Mouse (Mus musculus): ENCODE results near the gene Dnajb13. TPM values are rescaled to one million over a fixed set of nuclear protein-coding genes. Genes with fewer than 3 reads are reported as not detected.
A peak's percentile ranks its signal among the peaks of the same experiment; 100 is the strongest.

Dnajb13 gene
- polyA plus RNA-seq, 1 experiment from 2014 or later = 0.74 TPM

DNA sequence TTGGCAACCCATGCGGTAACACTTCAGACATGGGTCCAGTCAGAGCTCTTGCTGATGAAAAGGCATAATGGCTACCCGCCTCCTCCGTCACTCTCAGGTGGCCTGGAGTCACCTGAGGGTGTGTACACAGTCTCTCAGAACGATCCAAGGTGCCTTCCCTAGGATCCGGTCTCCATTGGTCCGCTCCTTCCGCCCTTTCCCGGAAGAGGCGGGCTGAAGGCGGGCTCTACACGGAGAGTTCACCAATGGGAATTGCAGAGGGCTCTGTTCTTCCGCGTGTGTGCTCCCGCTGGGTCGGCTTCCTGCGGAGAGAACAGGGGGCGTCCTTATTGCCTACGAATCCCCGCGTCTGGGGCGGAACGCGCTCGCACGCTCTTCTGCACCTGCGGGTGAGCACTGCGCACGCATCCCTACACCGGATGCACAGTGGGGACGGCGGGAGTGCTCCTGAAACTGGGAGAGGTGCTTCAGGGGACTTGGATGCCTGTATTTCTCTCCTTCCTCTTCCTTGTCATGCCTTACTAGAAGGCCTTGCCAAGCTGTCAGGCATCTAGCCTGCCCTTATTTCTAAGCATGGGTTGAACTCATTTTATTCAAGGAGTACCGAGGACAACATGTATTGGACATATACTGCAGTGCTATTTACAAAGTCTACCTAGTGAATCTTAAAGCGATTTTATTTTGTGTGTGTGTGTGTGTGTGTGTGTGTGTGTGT is 22.2 kb upstream of the Dnajb13 start, which contains the start of gene Coa4:
Gene Coa4 (plus strand): TSS at position 268 of the 715 bp plus-strand sequence.
- peaks cover 18% of the 10 kb centered on the region for H3K36me3 ChIP-seq
- ATAC-seq (ENCODE audit: insufficient read depth, low FRiP score, low read depth) = peak; percentile 99
- H3K9ac ChIP-seq = peak within 1 kb of the TSS; percentile 76
- under 1% methylated on average over 33 of the region's 33 CpGs for WGBS
- H3K27ac ChIP-seq = peak within 1 kb of the TSS; percentile 93
- peak within 1 kb of the TSS; percentile 58 for H3K4me2 ChIP-seq
- H3K4me1 ChIP-seq = peaks cover 9% of the 10 kb centered on the region; the same call in 1 of the 2 replicates
- H3K4me3 ChIP-seq (replicated peaks) = peak within 1 kb of the TSS; percentile 79
- no peaks in the 10 kb centered on the region for H3K27me3 ChIP-seq (replicated peaks)
- H3K9me3 ChIP-seq = no peaks in the 10 kb centered on the region

DNA sequence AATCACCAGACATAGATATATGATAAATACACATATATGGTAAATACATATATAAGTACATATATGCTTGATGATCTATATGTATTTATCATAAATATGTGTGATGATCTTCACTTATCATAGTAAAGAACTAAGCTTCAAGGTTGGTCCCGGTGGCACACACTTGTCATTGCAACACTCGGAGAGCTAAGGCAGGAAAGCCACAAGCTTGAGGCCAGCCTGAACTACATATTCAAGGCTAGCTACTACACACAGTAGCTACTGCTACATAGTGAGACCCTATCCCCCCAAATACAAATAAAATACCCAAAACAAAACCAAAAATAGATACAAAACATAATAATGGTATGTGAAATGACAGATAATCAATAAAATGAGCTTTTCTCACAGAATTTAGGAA is 21.1 kb upstream of the Dnajb13 start:
- ATAC-seq (ENCODE audit: insufficient read depth, low FRiP score, low read depth) = no peak
- H3K27ac ChIP-seq = no peak overlapping the region
- H3K36me3 ChIP-seq = peaks cover 18% of the 10 kb centered on the region
- no peaks in the 10 kb centered on the region for H3K27me3 ChIP-seq (replicated peaks)
- H3K4me1 ChIP-seq = peaks cover 9% of the 10 kb centered on the region; the same call in 1 of the 2 replicates
- no peak overlapping the region for H3K4me2 ChIP-seq
- H3K4me3 ChIP-seq (replicated peaks) = no peak overlapping the region
- no peak overlapping the region for H3K9ac ChIP-seq
- 65% methylated on average over 2 of the region's 2 CpGs for WGBS
- H3K9me3 ChIP-seq = no peaks in the 10 kb centered on the region

DNA sequence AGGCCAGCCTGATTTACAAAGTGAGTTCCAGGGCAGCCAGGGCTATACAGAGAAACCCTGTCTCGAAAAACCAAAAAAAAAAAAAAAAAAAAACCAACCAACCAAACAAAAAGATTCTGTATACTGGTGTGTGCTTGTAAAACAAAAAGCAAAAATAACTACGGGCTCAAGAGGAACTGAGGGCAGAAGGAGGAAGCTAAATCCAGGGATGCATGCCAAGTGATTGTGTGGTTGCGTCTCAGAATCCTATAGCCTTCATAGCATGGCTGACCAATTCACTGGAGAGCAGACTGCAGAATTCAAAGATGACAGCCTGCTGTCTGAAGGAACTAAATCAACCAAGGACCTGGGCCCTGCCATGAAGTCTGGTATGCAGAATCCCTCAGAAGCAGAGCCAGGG is 19.5 kb upstream of the Dnajb13 start:
- H3K4me1 ChIP-seq = peaks cover 9% of the 10 kb centered on the region; the same call in 1 of the 2 replicates
- no peak for ATAC-seq (ENCODE audit: insufficient read depth, low FRiP score, low read depth)
- H3K27me3 ChIP-seq (replicated peaks) = no peaks in the 10 kb centered on the region
- no peak overlapping the region for H3K9ac ChIP-seq
- peaks cover 5% of the 10 kb centered on the region for H3K36me3 ChIP-seq
- H3K9me3 ChIP-seq = no peaks in the 10 kb centered on the region
- WGBS = 77% methylated on average over 3 of the region's 3 CpGs
- no peak overlapping the region for H3K4me3 ChIP-seq (replicated peaks)
- no peak overlapping the region for H3K4me2 ChIP-seq
- no peak overlapping the region for H3K27ac ChIP-seq

DNA sequence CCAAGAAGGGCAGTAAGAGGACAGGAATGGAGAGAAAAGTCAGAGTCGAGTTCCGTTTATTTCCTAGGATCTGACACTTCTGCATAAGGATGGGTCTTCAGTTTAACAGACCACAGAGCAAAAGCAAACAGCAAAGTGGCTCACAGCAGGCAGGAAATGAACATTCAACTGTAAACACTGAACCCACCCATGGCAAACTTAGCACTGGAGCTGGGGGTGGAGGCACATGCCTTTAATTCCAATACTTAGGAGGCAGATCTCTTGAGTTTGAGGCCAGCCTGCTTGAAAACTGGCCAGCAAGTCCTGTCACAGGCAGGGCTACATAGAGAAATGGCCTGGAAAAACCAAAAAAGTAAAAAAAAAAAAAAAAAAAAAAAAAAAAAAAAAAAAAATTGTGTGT is 18.7 kb upstream of the Dnajb13 start:
- Histone ChIP-seq H3K36me3 (no peaks in the 10 kb centered on the region), H3K9me3 (no peaks in the 10 kb centered on the region), H3K27me3 (replicated peaks) (no peaks in the 10 kb centered on the region), H3K4me1 (peaks cover 9% of the 10 kb centered on the region; the same call in 1 of the 2 replicates), H3K9ac (no peak overlapping the region), H3K4me2 (no peak overlapping the region), H3K4me3 (replicated peaks) (no peak overlapping the region), H3K27ac (0 out of 2 replicates have a peak overlapping the region, but pooled peaks have one; percentile 18)
- ATAC-seq (ENCODE audit: insufficient read depth, low FRiP score, low read depth) = no peak
- 35% methylated on average over 2 of the region's 2 CpGs for WGBS

DNA sequence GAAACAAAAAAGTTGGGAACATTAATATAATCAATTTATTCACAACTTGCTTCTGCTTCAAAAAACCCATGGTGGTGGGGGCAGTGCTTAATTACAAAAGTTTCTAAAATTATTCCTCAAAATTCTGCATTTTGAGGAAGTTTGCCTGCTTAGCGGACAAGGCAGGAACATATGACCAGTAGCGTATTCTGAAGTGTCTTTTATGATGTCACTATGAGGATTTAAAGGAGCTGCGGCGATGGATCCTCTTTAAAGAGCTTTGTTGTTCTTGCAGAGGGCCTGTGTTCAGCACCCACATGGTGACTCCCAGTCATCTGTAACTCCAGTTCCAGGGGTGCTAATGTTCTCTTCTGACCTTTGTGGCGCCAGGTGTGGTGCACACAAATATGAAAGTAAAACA is 16.0 kb upstream of the Dnajb13 start:
- 88% methylated on average over 5 of the region's 5 CpGs for WGBS
- Histone ChIP-seq H3K27ac (no peak overlapping the region), H3K4me1 (peaks cover 3% of the 10 kb centered on the region; the same call in 1 of the 2 replicates), H3K9me3 (no peaks in the 10 kb centered on the region), H3K36me3 (no peaks in the 10 kb centered on the region), H3K4me2 (no peak overlapping the region), H3K9ac (no peak overlapping the region), H3K4me3 (replicated peaks) (no peak overlapping the region), H3K27me3 (replicated peaks) (no peaks in the 10 kb centered on the region)
- no peak for ATAC-seq (ENCODE audit: insufficient read depth, low FRiP score, low read depth)

DNA sequence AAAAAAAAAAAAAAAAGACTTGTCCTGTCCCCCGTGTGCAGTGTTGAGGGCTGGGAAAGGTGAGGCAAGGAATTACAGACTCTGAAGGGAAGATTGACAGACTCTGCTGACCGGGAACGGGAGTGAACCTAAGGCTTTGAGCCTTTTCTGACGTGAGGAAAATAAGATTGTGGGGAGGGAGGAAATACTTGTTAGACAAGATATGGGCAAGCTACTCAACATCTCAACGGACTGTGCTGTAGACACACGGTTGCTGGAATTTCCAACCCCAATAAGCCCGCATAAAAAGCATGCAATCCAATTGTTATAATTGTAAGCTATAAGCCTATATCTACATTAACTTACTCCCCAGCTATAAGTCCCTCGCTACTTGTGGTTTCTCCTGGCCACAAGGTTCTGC is 9.9 kb upstream of the Dnajb13 start:
- H3K9ac ChIP-seq = no peak overlapping the region
- no peak overlapping the region for H3K4me2 ChIP-seq
- H3K27me3 ChIP-seq (replicated peaks) = no peaks in the 10 kb centered on the region
- 55% methylated on average over 8 of the region's 8 CpGs for WGBS
- H3K9me3 ChIP-seq = no peaks in the 10 kb centered on the region
- no peak overlapping the region; the same call in 1 of the 2 replicates for H3K27ac ChIP-seq
- ATAC-seq (ENCODE audit: insufficient read depth, low FRiP score, low read depth) = no peak; the same call in 1 of the 2 replicates
- H3K36me3 ChIP-seq = no peaks in the 10 kb centered on the region
- no peaks in the 10 kb centered on the region for H3K4me1 ChIP-seq
- H3K4me3 ChIP-seq (replicated peaks) = no peak overlapping the region

DNA sequence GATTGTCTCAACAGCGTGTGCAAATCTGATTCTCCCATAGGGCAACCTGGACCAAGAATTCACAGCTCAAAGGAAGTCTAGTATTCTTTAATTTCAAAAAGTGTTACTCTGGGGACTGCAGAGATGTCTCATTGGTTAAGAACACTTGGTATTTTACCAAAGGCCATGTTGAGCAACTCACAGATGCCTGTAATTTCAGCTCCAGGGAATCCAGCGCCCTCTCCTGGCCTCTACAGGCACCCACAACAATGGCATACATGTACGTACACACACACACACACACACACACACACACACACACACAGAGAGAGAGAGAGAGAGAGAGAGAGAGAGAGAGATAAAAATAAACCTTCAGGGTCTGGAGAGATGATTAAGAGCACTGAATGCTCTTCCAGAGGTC is 7.5 kb upstream of the Dnajb13 start:
- Histone ChIP-seq H3K27me3 (replicated peaks) (no peaks in the 10 kb centered on the region), H3K27ac (no peak overlapping the region), H3K9ac (no peak overlapping the region), H3K4me1 (no peaks in the 10 kb centered on the region), H3K36me3 (no peaks in the 10 kb centered on the region), H3K4me3 (replicated peaks) (no peak overlapping the region), H3K9me3 (no peaks in the 10 kb centered on the region), H3K4me2 (no peak overlapping the region)
- 71% methylated on average over 3 of the region's 3 CpGs for WGBS
- no peak for ATAC-seq (ENCODE audit: insufficient read depth, low FRiP score, low read depth)

DNA sequence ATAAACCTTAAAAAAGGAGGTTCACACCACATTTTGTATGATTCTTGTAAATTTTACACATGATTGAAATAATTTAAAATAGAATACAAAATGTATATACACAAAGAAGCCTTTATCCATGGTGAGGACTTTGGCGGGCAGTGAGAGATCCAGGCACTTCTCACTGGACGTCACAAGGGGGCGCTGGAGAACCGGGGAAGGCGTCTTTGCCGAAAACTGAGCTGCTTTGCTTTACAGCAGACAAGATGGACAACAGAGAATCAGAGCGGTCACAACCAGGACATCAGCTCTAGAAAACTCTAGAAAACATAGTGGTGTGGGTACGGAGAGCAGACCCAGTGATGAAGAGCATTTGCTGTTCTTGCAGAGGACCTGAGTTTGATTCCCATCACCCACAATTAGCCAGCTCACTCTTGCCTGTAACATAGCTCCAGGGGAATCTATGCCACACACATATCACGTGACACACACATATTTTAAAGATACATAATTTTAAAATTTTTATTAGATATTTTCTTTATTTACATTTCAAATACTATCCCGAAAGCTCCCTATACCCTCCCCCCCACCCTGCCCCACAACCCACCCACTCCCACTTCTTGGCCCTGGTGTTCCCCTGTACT is 6.0 kb upstream of the Dnajb13 start:
- H3K4me3 ChIP-seq (replicated peaks) = no peak overlapping the region
- H3K27ac ChIP-seq = no peak overlapping the region
- no peaks in the 10 kb centered on the region for H3K36me3 ChIP-seq
- H3K27me3 ChIP-seq (replicated peaks) = no peaks in the 10 kb centered on the region
- H3K4me2 ChIP-seq = peak overlapping the region; percentile 37; the same call in 1 of the 2 replicates
- H3K9ac ChIP-seq = no peak overlapping the region
- no peaks in the 10 kb centered on the region for H3K9me3 ChIP-seq
- peak; percentile 57 for ATAC-seq (ENCODE audit: insufficient read depth, low FRiP score, low read depth)
- 22% methylated on average over 10 of the region's 10 CpGs for WGBS
- no peaks in the 10 kb centered on the region for H3K4me1 ChIP-seq

DNA sequence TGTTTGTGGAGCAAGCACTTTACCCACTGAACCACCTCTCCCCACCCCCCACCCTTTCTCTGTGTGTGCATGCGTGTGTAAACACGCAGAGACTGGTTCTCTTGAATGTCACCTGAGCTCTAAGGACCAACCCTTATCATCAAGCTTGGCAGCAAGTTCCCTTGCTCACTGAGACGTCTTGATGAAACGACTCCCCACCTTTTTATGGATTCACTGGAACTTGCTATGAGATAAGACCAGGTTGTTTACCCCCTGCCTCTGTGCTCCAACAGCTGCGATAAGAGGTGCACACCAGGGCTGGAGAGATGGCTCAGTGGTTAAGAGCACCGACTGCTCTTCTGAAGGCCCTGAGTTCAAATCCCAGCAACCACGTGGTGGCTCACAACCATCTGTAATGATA is 5.4 kb upstream of the Dnajb13 start:
- H3K9me3 ChIP-seq = no peaks in the 10 kb centered on the region
- H3K9ac ChIP-seq = no peak overlapping the region
- no peaks in the 10 kb centered on the region for H3K27me3 ChIP-seq (replicated peaks)
- no peaks in the 10 kb centered on the region for H3K4me1 ChIP-seq
- no peak overlapping the region for H3K27ac ChIP-seq
- H3K36me3 ChIP-seq = no peaks in the 10 kb centered on the region
- H3K4me3 ChIP-seq (replicated peaks) = no peak overlapping the region
- H3K4me2 ChIP-seq = no peak overlapping the region
- ATAC-seq (ENCODE audit: insufficient read depth, low FRiP score, low read depth) = peak; percentile 33; the same call in 1 of the 2 replicates
- WGBS = 55% methylated on average over 7 of the region's 7 CpGs

DNA sequence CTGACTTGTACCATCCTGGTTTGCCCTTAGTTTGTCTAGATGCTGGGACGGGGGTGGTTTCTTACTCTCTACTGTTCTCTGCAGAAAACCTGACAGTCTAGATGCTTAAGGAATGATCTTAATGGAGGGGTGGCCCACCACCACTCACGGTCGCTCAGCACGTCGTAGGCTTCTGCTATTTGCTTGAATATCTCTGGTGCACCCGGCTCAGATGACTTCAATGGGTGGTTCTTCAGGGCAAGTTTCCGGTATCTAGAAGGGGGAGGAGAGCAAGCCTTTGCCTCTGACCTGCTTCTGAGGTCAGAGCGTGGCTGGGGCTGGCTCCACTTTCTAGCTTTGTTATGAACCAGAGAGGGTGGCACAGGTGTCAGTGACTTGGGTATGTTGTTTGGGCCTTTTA is 3.2 kb downstream of the Dnajb13 start:
- H3K9ac ChIP-seq = no peak overlapping the region
- no peaks in the 10 kb centered on the region for H3K9me3 ChIP-seq
- H3K27ac ChIP-seq = no peak overlapping the region
- no peak overlapping the region for H3K4me3 ChIP-seq (replicated peaks)
- 0 out of 2 replicates have a peak, but pooled peaks cover 4% of the 10 kb centered on the region for H3K4me1 ChIP-seq
- no peak overlapping the region for H3K4me2 ChIP-seq
- H3K36me3 ChIP-seq = no peaks in the 10 kb centered on the region
- WGBS = 66% methylated on average over 8 of the region's 8 CpGs
- ATAC-seq (ENCODE audit: insufficient read depth, low FRiP score, low read depth) = no peak
- H3K27me3 ChIP-seq (replicated peaks) = no peaks in the 10 kb centered on the region

DNA sequence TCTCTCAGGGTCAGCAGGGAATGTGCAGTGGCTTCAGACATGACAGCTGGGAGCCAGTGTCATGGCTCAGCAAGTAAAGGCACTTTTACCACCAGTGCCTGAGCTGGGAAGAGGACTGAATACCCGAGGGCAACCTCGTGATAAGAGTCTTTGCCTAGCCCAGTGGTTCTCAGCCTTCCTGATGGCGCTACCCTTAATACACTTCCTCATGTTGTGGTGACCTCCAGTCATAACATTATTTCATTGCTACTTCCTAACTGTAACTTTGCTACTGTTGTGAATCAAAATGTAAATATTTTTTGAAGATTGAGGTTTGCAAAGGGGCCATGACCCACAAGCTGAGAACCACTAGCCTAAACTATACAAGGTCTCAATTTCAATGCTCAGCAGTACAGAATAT is 6.1 kb downstream of the Dnajb13 start:
- ATAC-seq (ENCODE audit: insufficient read depth, low FRiP score, low read depth) = no peak
- Histone ChIP-seq H3K9ac (no peak overlapping the region), H3K4me2 (no peak overlapping the region), H3K27me3 (replicated peaks) (no peaks in the 10 kb centered on the region), H3K9me3 (no peaks in the 10 kb centered on the region), H3K4me1 (0 out of 2 replicates have a peak, but pooled peaks cover 2% of the 10 kb centered on the region), H3K27ac (no peak overlapping the region), H3K36me3 (no peaks in the 10 kb centered on the region), H3K4me3 (replicated peaks) (no peak overlapping the region)
- 54% methylated on average over 3 of the region's 3 CpGs for WGBS

DNA sequence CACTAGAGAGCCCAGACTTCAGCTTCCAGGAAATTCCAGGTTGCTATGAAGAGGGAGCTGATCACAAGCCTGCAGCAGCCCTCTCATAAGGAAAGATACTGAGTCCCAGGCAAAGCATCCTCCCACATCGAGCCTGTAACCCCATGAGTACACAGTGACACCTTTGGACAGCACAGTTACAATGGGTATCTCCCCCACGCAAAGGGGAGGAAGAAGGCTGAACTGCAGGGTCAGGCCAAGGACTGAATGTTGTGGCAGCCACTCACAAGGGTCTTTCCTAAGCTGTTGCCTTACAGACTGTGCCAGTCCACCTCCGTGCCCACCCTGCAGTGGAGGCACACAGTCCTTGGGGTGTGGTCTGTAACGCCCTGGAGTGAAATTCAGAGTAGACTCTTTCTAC is 8.3 kb downstream of the Dnajb13 start:
- H3K4me2 ChIP-seq = no peak overlapping the region
- no peak overlapping the region for H3K4me3 ChIP-seq (replicated peaks)
- no peaks in the 10 kb centered on the region for H3K36me3 ChIP-seq
- H3K27ac ChIP-seq = no peak overlapping the region
- H3K27me3 ChIP-seq (replicated peaks) = no peaks in the 10 kb centered on the region
- 68% methylated on average over 4 of the region's 4 CpGs for WGBS
- H3K9me3 ChIP-seq = no peaks in the 10 kb centered on the region
- ATAC-seq (ENCODE audit: insufficient read depth, low FRiP score, low read depth) = no peak
- H3K9ac ChIP-seq = no peak overlapping the region
- H3K4me1 ChIP-seq = 0 out of 2 replicates have a peak, but pooled peaks cover 6% of the 10 kb centered on the region
